Mouse (Mus musculus): ENCODE measurements around the gene Ip6k2. TPM values are rescaled to one million over a fixed set of nuclear protein-coding genes. Genes with fewer than 3 reads are reported as not detected.
A peak's percentile ranks its signal among the peaks of the same experiment; 100 is the strongest.

Gene Ip6k2
- polyA plus RNA-seq, 1 experiment from 2014 or later, result 28.6 TPM

- no peak overlapping the region for H3K27ac ChIP-seq
Observed at GRCm38 (mm10) chr9:108759121-108759520, 24.5 kb upstream of the Ip6k2 start.

GRCm38 (mm10) chr9:108759805-108760204 lies 23.8 kb upstream of the Ip6k2 start:
- Histone ChIP-seq H3K79me2 (ENCODE audit: inconsistent target) (no peaks in the 10 kb centered on the region), H3K27ac (no peak overlapping the region), H3K4me3 (ENCODE audit: inconsistent target) (no peak overlapping the region), H3K36me3 (ENCODE audit: inconsistent target) (no peaks in the 10 kb centered on the region)
- 94% methylated on average over 2 of the region's 2 CpGs for WGBS (ENCODE audit: missing documents)

More at GRCm38 (mm10) chr9:108759121-108759520, 24.5 kb upstream of the Ip6k2 start:
- no peaks in the 10 kb centered on the region for H3K36me3 ChIP-seq (ENCODE audit: inconsistent target)
- H3K4me3 ChIP-seq (ENCODE audit: inconsistent target), result no peak overlapping the region
- no peaks in the 10 kb centered on the region for H3K79me2 ChIP-seq (ENCODE audit: inconsistent target)
- 98% methylated on average over 12 of the region's 20 CpGs for WGBS (ENCODE audit: missing documents)

- H3K27ac ChIP-seq, result no peak overlapping the region
- H3K36me3 ChIP-seq (ENCODE audit: inconsistent target), result no peaks in the 10 kb centered on the region
- H3K79me2 ChIP-seq (ENCODE audit: inconsistent target), result no peaks in the 10 kb centered on the region
- no peak overlapping the region for H3K4me3 ChIP-seq (ENCODE audit: inconsistent target)
Observed at GRCm38 (mm10) chr9:108761561-108761960, 22.0 kb upstream of the Ip6k2 start.

GRCm38 (mm10) chr9:108764971-108765370 lies 18.6 kb upstream of the Ip6k2 start:
- WGBS (ENCODE audit: missing documents), result 86% methylated on average over 9 of the region's 10 CpGs
- no peak overlapping the region for H3K4me3 ChIP-seq (ENCODE audit: inconsistent target)
- no peaks in the 10 kb centered on the region for H3K36me3 ChIP-seq (ENCODE audit: inconsistent target)
- H3K27ac ChIP-seq, result no peak overlapping the region
- no peaks in the 10 kb centered on the region for H3K79me2 ChIP-seq (ENCODE audit: inconsistent target)

GRCm38 (mm10) chr9:108776614-108777013 lies 7.0 kb upstream of the Ip6k2 start:
- no peak overlapping the region for H3K27ac ChIP-seq
- no peaks in the 10 kb centered on the region for H3K36me3 ChIP-seq (ENCODE audit: inconsistent target)
- H3K79me2 ChIP-seq (ENCODE audit: inconsistent target), result no peaks in the 10 kb centered on the region
- WGBS (ENCODE audit: missing documents), result 92% methylated on average over 4 of the region's 4 CpGs
- H3K4me3 ChIP-seq (ENCODE audit: inconsistent target), result no peak overlapping the region

GRCm38 (mm10) chr9:108777276-108777675 lies 6.3 kb upstream of the Ip6k2 start:
- H3K27ac ChIP-seq, result no peak overlapping the region
- H3K79me2 ChIP-seq (ENCODE audit: inconsistent target), result no peaks in the 10 kb centered on the region
- no peak overlapping the region for H3K4me3 ChIP-seq (ENCODE audit: inconsistent target)
- no peaks in the 10 kb centered on the region for H3K36me3 ChIP-seq (ENCODE audit: inconsistent target)
- 97% methylated on average over 4 of the region's 4 CpGs for WGBS (ENCODE audit: missing documents)

GRCm38 (mm10) chr9:108780959-108781358 lies 2.6 kb upstream of the Ip6k2 start:
- H3K79me2 ChIP-seq (ENCODE audit: inconsistent target), result peaks cover 22% of the 10 kb centered on the region
- WGBS (ENCODE audit: missing documents), result 74% methylated on average over 5 of the region's 5 CpGs
- no peak overlapping the region for H3K27ac ChIP-seq
- no peak overlapping the region for H3K4me3 ChIP-seq (ENCODE audit: inconsistent target)
- no peaks in the 10 kb centered on the region for H3K36me3 ChIP-seq (ENCODE audit: inconsistent target)

GRCm38 (mm10) chr9:108781891-108782290 lies 1.7 kb upstream of the Ip6k2 start:
- Histone ChIP-seq H3K36me3 (ENCODE audit: inconsistent target) (no peaks in the 10 kb centered on the region), H3K27ac (no peak overlapping the region), H3K4me3 (ENCODE audit: inconsistent target) (no peak overlapping the region), H3K79me2 (ENCODE audit: inconsistent target) (peaks cover 32% of the 10 kb centered on the region)
- WGBS (ENCODE audit: missing documents), result 96% methylated on average over 4 of the region's 4 CpGs

- WGBS (ENCODE audit: missing documents), result 58% methylated on average over 9 of the region's 9 CpGs
Observed at GRCm38 (mm10) chr9:108782836-108783547, 604 bp upstream of the Ip6k2 start.

GRCm38 (mm10) chr9:108785416-108785815 lies 1.8 kb downstream of the Ip6k2 start:
- Histone ChIP-seq H3K79me2 (ENCODE audit: inconsistent target) (peaks cover 67% of the 10 kb centered on the region), H3K4me3 (ENCODE audit: inconsistent target) (no peak overlapping the region)

More at GRCm38 (mm10) chr9:108782836-108783547, 604 bp upstream of the Ip6k2 start:
- Histone ChIP-seq H3K79me2 (ENCODE audit: inconsistent target) (peaks cover 43% of the 10 kb centered on the region), H3K4me3 (ENCODE audit: inconsistent target) (peak overlapping the region; percentile 16; the same call in 1 of the 2 replicates), H3K27ac (no peak overlapping the region), H3K36me3 (ENCODE audit: inconsistent target) (no peaks in the 10 kb centered on the region)

GRCm38 (mm10) chr9:108786494-108786893 lies 2.9 kb downstream of the Ip6k2 start:
- H3K79me2 ChIP-seq (ENCODE audit: inconsistent target), result peaks cover 78% of the 10 kb centered on the region
- no peak overlapping the region for H3K27ac ChIP-seq
- H3K36me3 ChIP-seq (ENCODE audit: inconsistent target), result no peaks in the 10 kb centered on the region
- WGBS (ENCODE audit: missing documents), result 100% methylated on average over 1 of the region's 1 CpGs
- H3K4me3 ChIP-seq (ENCODE audit: inconsistent target), result no peak overlapping the region

More at GRCm38 (mm10) chr9:108785416-108785815, 1.8 kb downstream of the Ip6k2 start:
- Histone ChIP-seq H3K27ac (no peak overlapping the region), H3K36me3 (ENCODE audit: inconsistent target) (no peaks in the 10 kb centered on the region)

GRCm38 (mm10) chr9:108787080-108787479 lies 3.5 kb downstream of the Ip6k2 start:
- H3K4me3 ChIP-seq (ENCODE audit: inconsistent target), result no peak overlapping the region
- H3K27ac ChIP-seq, result no peak overlapping the region
- 100% methylated on average over 2 of the region's 2 CpGs for WGBS (ENCODE audit: missing documents)
- peaks cover 84% of the 10 kb centered on the region for H3K79me2 ChIP-seq (ENCODE audit: inconsistent target)
- H3K36me3 ChIP-seq (ENCODE audit: inconsistent target), result no peaks in the 10 kb centered on the region

- Histone ChIP-seq H3K27ac (no peak overlapping the region), H3K36me3 (ENCODE audit: inconsistent target) (no peaks in the 10 kb centered on the region), H3K79me2 (ENCODE audit: inconsistent target) (peaks cover 100% of the 10 kb centered on the region), H3K4me3 (ENCODE audit: inconsistent target) (no peak overlapping the region)
- 93% methylated on average over 3 of the region's 3 CpGs for WGBS (ENCODE audit: missing documents)
Observed at GRCm38 (mm10) chr9:108788713-108789112, 5.1 kb downstream of the Ip6k2 start.

GRCm38 (mm10) chr9:108792307-108792706 lies 8.7 kb downstream of the Ip6k2 start:
- Histone ChIP-seq H3K27ac (no peak overlapping the region), H3K4me3 (ENCODE audit: inconsistent target) (no peak overlapping the region), H3K79me2 (ENCODE audit: inconsistent target) (peaks cover 97% of the 10 kb centered on the region), H3K36me3 (ENCODE audit: inconsistent target) (peaks cover 15% of the 10 kb centered on the region; the same call in 1 of the 2 replicates)
- WGBS (ENCODE audit: missing documents), result 57% methylated on average over 1 of the region's 1 CpGs

- Histone ChIP-seq H3K79me2 (ENCODE audit: inconsistent target) (peaks cover 93% of the 10 kb centered on the region), H3K27ac (no peak overlapping the region), H3K36me3 (ENCODE audit: inconsistent target) (peaks cover 20% of the 10 kb centered on the region), H3K4me3 (ENCODE audit: inconsistent target) (no peak overlapping the region)
- WGBS (ENCODE audit: missing documents), result 44% methylated on average over 3 of the region's 3 CpGs
Observed at GRCm38 (mm10) chr9:108792730-108793129, 9.1 kb downstream of the Ip6k2 start.

GRCm38 (mm10) chr9:108795281-108795680 lies 11.7 kb downstream of the Ip6k2 start:
- Histone ChIP-seq H3K36me3 (ENCODE audit: inconsistent target) (peaks cover 44% of the 10 kb centered on the region), H3K79me2 (ENCODE audit: inconsistent target) (peaks cover 67% of the 10 kb centered on the region), H3K27ac (no peak overlapping the region), H3K4me3 (ENCODE audit: inconsistent target) (no peak overlapping the region)
- 85% methylated on average over 2 of the region's 2 CpGs for WGBS (ENCODE audit: missing documents)
